Mouse (Mus musculus): Measurements from ENCODE around the gene Tm4sf20. TPM values are rescaled to one million over a fixed set of nuclear protein-coding genes. Genes with fewer than 3 reads are reported as not detected.

The Tm4sf20 gene
- polyA plus RNA-seq, 1 experiment from 2014 or later = 0.23 TPM

- DNase-seq (ENCODE audit: low spot score) (no peak), ATAC-seq (replicated peaks; ENCODE audit: low FRiP score) (no peak)
- Histone ChIP-seq H3K27me3 (ENCODE audit: control insufficient read depth, insufficient read depth, low read length) (no peaks in the 10 kb centered on the region), H3K4me1 (replicated peaks; ENCODE audit: control insufficient read depth, insufficient read depth, low read length) (no peaks in the 10 kb centered on the region), H3K27ac (ENCODE audit: low read depth, low read length) (no peak overlapping the region), H3K9ac (ENCODE audit: low read length) (no peak overlapping the region), H3K9me3 (ENCODE audit: control insufficient read depth, low read length) (no peaks in the 10 kb centered on the region), H3K4me3 (ENCODE audit: low read depth, low read length) (no peak overlapping the region), H3K4me2 (ENCODE audit: low read depth, low read length, severe bottlenecking) (no peak overlapping the region), H3K36me3 (ENCODE audit: control insufficient read depth, insufficient read depth, low read length) (no peaks in the 10 kb centered on the region)
- 90% methylated on average over 12 of the region's 12 CpGs for WGBS
These were observed 33.0 kb upstream of the Tm4sf20 start for GRCm38 (mm10) chr1:82801105-82801783.

- Histone ChIP-seq H3K27me3 (ENCODE audit: control insufficient read depth, insufficient read depth, low read length) (no peaks in the 10 kb centered on the region), H3K4me1 (replicated peaks; ENCODE audit: control insufficient read depth, insufficient read depth, low read length) (no peaks in the 10 kb centered on the region), H3K9me3 (ENCODE audit: control insufficient read depth, low read length) (no peaks in the 10 kb centered on the region), H3K4me3 (ENCODE audit: low read depth, low read length) (no peak overlapping the region), H3K36me3 (ENCODE audit: control insufficient read depth, insufficient read depth, low read length) (no peaks in the 10 kb centered on the region), H3K4me2 (ENCODE audit: low read depth, low read length, severe bottlenecking) (no peak overlapping the region), H3K27ac (ENCODE audit: low read depth, low read length) (no peak overlapping the region), H3K9ac (ENCODE audit: low read length) (no peak overlapping the region)
- DNase-seq (ENCODE audit: low spot score) (no peak), ATAC-seq (replicated peaks; ENCODE audit: low FRiP score) (no peak)
- WGBS = 85% methylated on average over 4 of the region's 4 CpGs
These were observed 30.7 kb upstream of the Tm4sf20 start for GRCm38 (mm10) chr1:82798922-82799321.

GRCm38 (mm10) chr1:82798304-82798703 is 30.0 kb upstream of the Tm4sf20 start:
- no peak overlapping the region for H3K27ac ChIP-seq (ENCODE audit: low read depth, low read length)
- no peak overlapping the region for H3K9ac ChIP-seq (ENCODE audit: low read length)
- H3K4me3 ChIP-seq (ENCODE audit: low read depth, low read length) = no peak overlapping the region
- no peak overlapping the region for H3K4me2 ChIP-seq (ENCODE audit: low read depth, low read length, severe bottlenecking)
- DNase-seq (ENCODE audit: low spot score) (no peak), ATAC-seq (replicated peaks; ENCODE audit: low FRiP score) (no peak)
- H3K36me3 ChIP-seq (ENCODE audit: control insufficient read depth, insufficient read depth, low read length) = no peaks in the 10 kb centered on the region
- no peaks in the 10 kb centered on the region for H3K4me1 ChIP-seq (replicated peaks; ENCODE audit: control insufficient read depth, insufficient read depth, low read length)
- no peaks in the 10 kb centered on the region for H3K27me3 ChIP-seq (ENCODE audit: control insufficient read depth, insufficient read depth, low read length)
- WGBS = 88% methylated on average over 5 of the region's 5 CpGs
- H3K9me3 ChIP-seq (ENCODE audit: control insufficient read depth, low read length) = no peaks in the 10 kb centered on the region

- no peak for ATAC-seq (replicated peaks; ENCODE audit: low FRiP score)
- no peaks in the 10 kb centered on the region for H3K27me3 ChIP-seq (ENCODE audit: control insufficient read depth, insufficient read depth, low read length)
- H3K4me3 ChIP-seq (ENCODE audit: low read depth, low read length) = no peak overlapping the region
- 97% methylated on average over 4 of the region's 4 CpGs for WGBS
- H3K9me3 ChIP-seq (ENCODE audit: control insufficient read depth, low read length) = no peaks in the 10 kb centered on the region
- H3K4me1 ChIP-seq (replicated peaks; ENCODE audit: control insufficient read depth, insufficient read depth, low read length) = no peaks in the 10 kb centered on the region
- H3K9ac ChIP-seq (ENCODE audit: low read length) = no peak overlapping the region
- DNase-seq (ENCODE audit: low spot score) = no peak
- H3K4me2 ChIP-seq (ENCODE audit: low read depth, low read length, severe bottlenecking) = no peak overlapping the region
- H3K27ac ChIP-seq (ENCODE audit: low read depth, low read length) = no peak overlapping the region
- no peaks in the 10 kb centered on the region for H3K36me3 ChIP-seq (ENCODE audit: control insufficient read depth, insufficient read depth, low read length)
These were observed 28.8 kb upstream of the Tm4sf20 start for GRCm38 (mm10) chr1:82797088-82797487.

GRCm38 (mm10) chr1:82795702-82796443 is 27.6 kb upstream of the Tm4sf20 start:
- H3K9me3 ChIP-seq (ENCODE audit: control insufficient read depth, low read length) = no peaks in the 10 kb centered on the region
- no peak overlapping the region for H3K27ac ChIP-seq (ENCODE audit: low read depth, low read length)
- WGBS = 86% methylated on average over 18 of the region's 18 CpGs
- no peak for ATAC-seq (replicated peaks; ENCODE audit: low FRiP score)
- H3K36me3 ChIP-seq (ENCODE audit: control insufficient read depth, insufficient read depth, low read length) = no peaks in the 10 kb centered on the region
- H3K27me3 ChIP-seq (ENCODE audit: control insufficient read depth, insufficient read depth, low read length) = no peaks in the 10 kb centered on the region
- H3K4me2 ChIP-seq (ENCODE audit: low read depth, low read length, severe bottlenecking) = no peak overlapping the region
- H3K4me3 ChIP-seq (ENCODE audit: low read depth, low read length) = no peak overlapping the region
- H3K4me1 ChIP-seq (replicated peaks; ENCODE audit: control insufficient read depth, insufficient read depth, low read length) = no peaks in the 10 kb centered on the region
- no peak overlapping the region for H3K9ac ChIP-seq (ENCODE audit: low read length)
- DNase-seq (ENCODE audit: low spot score) = no peak

- Histone ChIP-seq H3K4me2 (ENCODE audit: low read depth, low read length, severe bottlenecking) (no peak overlapping the region), H3K4me1 (replicated peaks; ENCODE audit: control insufficient read depth, insufficient read depth, low read length) (no peaks in the 10 kb centered on the region), H3K9ac (ENCODE audit: low read length) (no peak overlapping the region), H3K36me3 (ENCODE audit: control insufficient read depth, insufficient read depth, low read length) (no peaks in the 10 kb centered on the region), H3K9me3 (ENCODE audit: control insufficient read depth, low read length) (no peaks in the 10 kb centered on the region), H3K4me3 (ENCODE audit: low read depth, low read length) (no peak overlapping the region), H3K27me3 (ENCODE audit: control insufficient read depth, insufficient read depth, low read length) (no peaks in the 10 kb centered on the region), H3K27ac (ENCODE audit: low read depth, low read length) (no peak overlapping the region)
- DNase-seq (ENCODE audit: low spot score) = no peak
- WGBS = 90% methylated on average over 2 of the region's 2 CpGs
- ATAC-seq (replicated peaks; ENCODE audit: low FRiP score) = no peak
These were observed 26.9 kb upstream of the Tm4sf20 start for GRCm38 (mm10) chr1:82795211-82795610.

GRCm38 (mm10) chr1:82793986-82794385 is 25.7 kb upstream of the Tm4sf20 start:
- no peak for ATAC-seq (replicated peaks; ENCODE audit: low FRiP score)
- no peak for DNase-seq (ENCODE audit: low spot score)
- H3K27me3 ChIP-seq (ENCODE audit: control insufficient read depth, insufficient read depth, low read length) = no peaks in the 10 kb centered on the region
- no peaks in the 10 kb centered on the region for H3K9me3 ChIP-seq (ENCODE audit: control insufficient read depth, low read length)
- H3K9ac ChIP-seq (ENCODE audit: low read length) = no peak overlapping the region
- H3K4me3 ChIP-seq (ENCODE audit: low read depth, low read length) = no peak overlapping the region
- no peak overlapping the region for H3K27ac ChIP-seq (ENCODE audit: low read depth, low read length)
- no peaks in the 10 kb centered on the region for H3K36me3 ChIP-seq (ENCODE audit: control insufficient read depth, insufficient read depth, low read length)
- WGBS = 57% methylated on average over 4 of the region's 4 CpGs
- no peak overlapping the region for H3K4me2 ChIP-seq (ENCODE audit: low read depth, low read length, severe bottlenecking)
- no peaks in the 10 kb centered on the region for H3K4me1 ChIP-seq (replicated peaks; ENCODE audit: control insufficient read depth, insufficient read depth, low read length)

GRCm38 (mm10) chr1:82793110-82793509 is 24.8 kb upstream of the Tm4sf20 start:
- Histone ChIP-seq H3K27me3 (ENCODE audit: control insufficient read depth, insufficient read depth, low read length) (no peaks in the 10 kb centered on the region), H3K36me3 (ENCODE audit: control insufficient read depth, insufficient read depth, low read length) (no peaks in the 10 kb centered on the region), H3K4me3 (ENCODE audit: low read depth, low read length) (no peak overlapping the region), H3K27ac (ENCODE audit: low read depth, low read length) (no peak overlapping the region), H3K4me2 (ENCODE audit: low read depth, low read length, severe bottlenecking) (no peak overlapping the region), H3K9ac (ENCODE audit: low read length) (no peak overlapping the region), H3K4me1 (replicated peaks; ENCODE audit: control insufficient read depth, insufficient read depth, low read length) (no peaks in the 10 kb centered on the region), H3K9me3 (ENCODE audit: control insufficient read depth, low read length) (no peaks in the 10 kb centered on the region)
- 89% methylated on average over 3 of the region's 3 CpGs for WGBS
- ATAC-seq (replicated peaks; ENCODE audit: low FRiP score) (no peak), DNase-seq (ENCODE audit: low spot score) (no peak)

GRCm38 (mm10) chr1:82792238-82792637 is 24.0 kb upstream of the Tm4sf20 start:
- 91% methylated on average over 6 of the region's 6 CpGs for WGBS
- no peaks in the 10 kb centered on the region for H3K36me3 ChIP-seq (ENCODE audit: control insufficient read depth, insufficient read depth, low read length)

More at GRCm38 (mm10) chr1:82792238-82792637, 24.0 kb upstream of the Tm4sf20 start:
- no peak overlapping the region for H3K27ac ChIP-seq (ENCODE audit: low read depth, low read length)
- H3K4me1 ChIP-seq (replicated peaks; ENCODE audit: control insufficient read depth, insufficient read depth, low read length) = no peaks in the 10 kb centered on the region
- H3K9me3 ChIP-seq (ENCODE audit: control insufficient read depth, low read length) = no peaks in the 10 kb centered on the region
- no peak for ATAC-seq (replicated peaks; ENCODE audit: low FRiP score)
- H3K4me2 ChIP-seq (ENCODE audit: low read depth, low read length, severe bottlenecking) = no peak overlapping the region
- DNase-seq (ENCODE audit: low spot score) = no peak
- no peaks in the 10 kb centered on the region for H3K27me3 ChIP-seq (ENCODE audit: control insufficient read depth, insufficient read depth, low read length)
- no peak overlapping the region for H3K4me3 ChIP-seq (ENCODE audit: low read depth, low read length)
- H3K9ac ChIP-seq (ENCODE audit: low read length) = no peak overlapping the region

Data from forebrain, embryonic 11.5 days (tissue).